Mouse (Mus musculus) liver, embryonic 16.5 days (tissue): ENCODE results near the gene Apobec4. TPM values are rescaled to one million over a fixed set of nuclear protein-coding genes. Genes with fewer than 3 reads are reported as not detected.

ENCODE experiments used
- ATAC-seq: fragments of 200-750 bp; cut with Nextera tagmentation; 2 replicates; pipeline ENCODE4 v1.8.0; 2017; ENCODE audit warnings: low read depth, mild to moderate bottlenecking, moderate number of reproducible peaks, moderate library complexity
- H3K27ac ChIP-seq: fragments of 300-500 bp; sonication (generic); 2 replicates; pipeline ENCODE4 v1.5.1; 2014; ENCODE audit warnings: mild to moderate bottlenecking, low read length
- H3K27me3 ChIP-seq: fragments of 300-500 bp; sonication (generic); 2 replicates; pipeline ENCODE4 v1.6.1; 2014; ENCODE audit warnings: low read depth, low read length, mixed read lengths; ENCODE audit not compliant: control insufficient read depth, insufficient read depth
- H3K36me3 ChIP-seq: fragments of 300-500 bp; sonication (generic); 2 replicates; pipeline ENCODE4 v1.6.1; 2014; ENCODE audit warnings: mild to moderate bottlenecking; ENCODE audit not compliant: control insufficient read depth, insufficient read depth
- H3K4me1 ChIP-seq: fragments of 300-500 bp; sonication (generic); 2 replicates; pipeline ENCODE4 v1.6.1; 2014; ENCODE audit warnings: low read depth, low read length, mixed read lengths; ENCODE audit not compliant: control insufficient read depth
- H3K4me2 ChIP-seq: fragments of 300-500 bp; sonication (generic); 2 replicates; pipeline ENCODE4 v1.6.1; 2014; ENCODE audit warnings: low read depth, low read length, mixed read lengths
- H3K4me3 ChIP-seq: fragments of 300-500 bp; sonication (generic); 2 replicates; pipeline ENCODE4 v1.5.1; 2014; ENCODE audit warnings: low read depth, mild to moderate bottlenecking, low read length
- H3K9ac ChIP-seq: fragments of 300-500 bp; sonication (generic); 2 replicates; pipeline ENCODE4 v1.6.1; 2014; ENCODE audit warnings: low read depth, low read length
- H3K9me3 ChIP-seq: fragments of 300-500 bp; sonication (generic); replicated peaks from 2 replicates; pipeline ENCODE4 v1.6.1; 2016; ENCODE audit warnings: low read length; ENCODE audit not compliant: control insufficient read depth
- WGBS: fragments of 180-500 bp; shearing (Covaris S2); extraction: QIAGEN DNeasy Blood & Tissue Kit; methylation state at CpG from one replicate; pipeline ENCODE4 v1.1.7; 2014; ENCODE audit not compliant: insufficient replicate concordance; 5-methylcytosine and 5-hydroxymethylcytosine counted together
- polyA plus RNA-seq: library from polyadenylated mRNA; unstranded; fragments of >200 nt; fragmentation: Nextera tagmentation; extraction: Ambion mirVana; gene quantifications from 2 replicates; pipeline ENCODE4 v1.2.1, GENCODE M21; 2015

Gene Apobec4
- polyA plus RNA-seq, 1 experiment from 2014 or later, result not detected

GRCm38 (mm10) chr1:152793495-152794130 lies 43.3 kb downstream of the Apobec4 start:
- no peak for ATAC-seq
- H3K36me3 ChIP-seq, result no peaks in the 10 kb centered on the region
- no peaks in the 10 kb centered on the region for H3K9me3 ChIP-seq
- no peaks in the 10 kb centered on the region for H3K27me3 ChIP-seq
- 65% methylated on average over 6 of the region's 6 CpGs for whole genome bisulfite sequencing
- no peak overlapping the region for H3K27ac ChIP-seq
- no peak overlapping the region for H3K9ac ChIP-seq
- H3K4me3 ChIP-seq, result no peak overlapping the region
- H3K4me2 ChIP-seq, result no peak overlapping the region
- no peaks in the 10 kb centered on the region; the same call in 1 of the 2 replicates for H3K4me1 ChIP-seq

DNA sequence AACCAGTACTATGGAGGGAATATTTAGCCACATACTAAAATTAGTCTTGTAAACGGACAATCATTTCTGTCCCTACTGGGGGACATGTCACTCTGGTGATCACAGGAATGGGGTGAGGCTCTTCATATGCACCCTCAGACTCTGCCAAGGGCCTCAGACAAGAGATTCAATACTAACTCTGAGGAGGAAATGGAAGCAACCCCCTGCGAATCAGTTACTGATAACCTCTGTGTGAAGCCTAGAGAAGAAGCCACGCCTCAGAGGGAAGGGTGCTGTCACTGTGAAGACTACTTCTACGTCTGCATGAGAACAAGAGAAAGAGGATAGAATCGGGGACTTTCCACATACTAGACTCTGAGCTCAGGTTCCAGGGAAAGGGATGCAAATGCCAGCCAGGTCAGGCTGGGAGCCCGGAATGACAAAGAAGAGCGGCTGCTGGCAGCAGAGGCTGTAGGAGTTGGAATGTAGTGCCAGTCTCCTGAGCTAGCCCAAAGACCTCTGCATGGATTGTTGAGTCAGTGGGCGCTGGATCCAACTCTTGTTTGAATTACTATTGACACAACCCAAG lies 45.4 kb downstream of the Apobec4 start:
- H3K27ac ChIP-seq, result no peak overlapping the region
- H3K27me3 ChIP-seq, result no peaks in the 10 kb centered on the region
- no peaks in the 10 kb centered on the region; the same call in 1 of the 2 replicates for H3K4me1 ChIP-seq
- H3K36me3 ChIP-seq, result no peaks in the 10 kb centered on the region
- 37% methylated on average over 8 of the region's 8 CpGs for WGBS
- ATAC-seq, result no peak
- H3K9ac ChIP-seq, result no peak overlapping the region
- H3K9me3 ChIP-seq, result no peaks in the 10 kb centered on the region
- H3K4me2 ChIP-seq, result no peak overlapping the region
- no peak overlapping the region for H3K4me3 ChIP-seq

DNA sequence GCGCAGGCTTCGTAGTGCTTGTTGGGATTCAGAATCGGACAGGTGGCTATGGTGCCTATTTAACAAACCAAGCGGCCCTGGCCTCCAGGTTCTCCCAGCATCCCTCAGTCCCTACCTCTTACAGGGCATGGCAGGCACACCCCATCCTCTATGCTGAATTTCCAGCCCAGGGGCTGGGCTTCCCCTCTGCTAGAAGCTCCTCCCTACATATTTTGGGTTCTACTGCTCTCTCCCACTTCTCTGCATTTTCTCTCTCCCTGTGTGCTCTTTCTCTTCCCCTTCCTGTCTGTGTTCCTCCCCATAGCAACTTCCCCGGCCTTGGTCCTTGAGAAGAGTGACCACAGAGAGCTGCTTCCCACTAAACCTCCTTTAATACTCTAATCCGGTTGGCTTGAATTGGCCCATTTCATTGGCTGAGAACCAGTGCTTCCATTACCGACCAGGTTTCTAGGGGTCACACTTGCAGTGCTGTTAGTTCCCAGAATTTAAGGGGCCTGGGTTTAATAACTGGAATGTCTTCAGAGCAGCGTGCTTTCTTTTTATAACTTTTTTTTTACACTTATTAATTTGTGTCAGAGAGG lies 46.4 kb downstream of the Apobec4 start:
- H3K9ac ChIP-seq, result no peak overlapping the region

DNA sequence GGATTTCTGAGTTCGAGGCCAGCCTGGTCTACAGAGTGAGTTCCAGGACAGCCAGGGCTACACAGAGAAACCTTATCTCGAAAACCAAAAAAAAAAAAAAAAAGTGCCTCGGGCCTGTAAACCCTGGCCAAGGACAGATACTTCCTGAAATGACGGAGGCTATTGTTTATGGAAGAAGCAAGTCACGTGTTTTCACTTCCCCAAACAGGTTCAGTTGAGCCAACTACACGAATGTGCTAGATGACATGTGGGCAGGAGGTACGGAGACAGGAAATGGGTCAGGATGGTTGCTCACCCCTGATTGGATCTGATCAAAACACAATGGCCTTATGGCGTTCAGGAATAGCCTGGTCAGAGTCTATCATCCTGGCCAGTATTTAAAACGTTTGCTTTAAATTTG lies 47.8 kb downstream of the Apobec4 start:
- Histone ChIP-seq H3K27ac (peak overlapping the region; percentile 14; the same call in 1 of the 2 replicates), H3K4me2 (no peak overlapping the region), H3K4me1 (no peaks in the 10 kb centered on the region; the same call in 1 of the 2 replicates), H3K27me3 (no peaks in the 10 kb centered on the region), H3K9me3 (no peaks in the 10 kb centered on the region), H3K9ac (no peak overlapping the region), H3K36me3 (no peaks in the 10 kb centered on the region), H3K4me3 (no peak overlapping the region)
- ATAC-seq, result peak; percentile 49; the same call in 1 of the 2 replicates
- 23% methylated on average over 9 of the region's 9 CpGs for WGBS

More for the DNA sequence above, 46.4 kb downstream of the Apobec4 start:
- H3K27me3 ChIP-seq, result no peaks in the 10 kb centered on the region
- H3K4me2 ChIP-seq, result no peak overlapping the region
- no peak overlapping the region for H3K27ac ChIP-seq
- no peaks in the 10 kb centered on the region for H3K36me3 ChIP-seq
- no peak overlapping the region for H3K4me3 ChIP-seq
- H3K9me3 ChIP-seq, result no peaks in the 10 kb centered on the region
- WGBS, result 60% methylated on average over 8 of the region's 8 CpGs
- H3K4me1 ChIP-seq, result no peaks in the 10 kb centered on the region; the same call in 1 of the 2 replicates
- ATAC-seq, result 0 out of 2 replicates have a peak, but pooled peaks have one; percentile 10

DNA sequence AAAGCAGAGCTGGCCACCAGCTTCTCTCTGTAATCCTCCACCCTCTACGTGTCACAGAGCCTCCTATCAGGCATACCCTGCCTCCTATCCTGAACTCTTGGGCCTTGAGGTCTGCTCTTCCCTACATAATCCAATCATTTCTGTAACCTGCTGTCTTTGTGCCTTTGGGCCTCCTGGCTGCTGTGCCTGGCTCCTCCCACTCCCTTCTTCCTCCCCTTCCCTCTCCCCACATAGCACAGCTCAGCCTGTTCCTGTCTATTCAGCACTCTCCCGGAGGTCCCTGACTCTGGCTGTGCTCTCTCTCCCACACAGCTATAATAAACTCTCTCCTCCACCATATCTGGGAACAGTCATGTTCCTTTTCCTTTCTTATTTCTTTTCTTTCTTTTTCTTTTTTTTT lies 49.5 kb downstream of the Apobec4 start, which contains the start of gene Ncf2:
Gene Ncf2, plus strand, starts transcription at position 298 of the 400 bp plus-strand sequence.
- no peak within 1 kb of the TSS for H3K4me2 ChIP-seq
- H3K27me3 ChIP-seq, result no peaks in the 10 kb centered on the region
- 11% methylated on average over 2 of the region's 2 CpGs for WGBS
- H3K4me3 ChIP-seq, result no peak within 1 kb of the TSS
- peak; percentile 53; the same call in 1 of the 2 replicates for ATAC-seq
- no peaks in the 10 kb centered on the region; the same call in 1 of the 2 replicates for H3K4me1 ChIP-seq
- H3K9me3 ChIP-seq, result no peaks in the 10 kb centered on the region
- H3K36me3 ChIP-seq, result no peaks in the 10 kb centered on the region
- H3K9ac ChIP-seq, result no peak within 1 kb of the TSS
- H3K27ac ChIP-seq, result no peak within 1 kb of the TSS

- H3K4me3 ChIP-seq, result no peak overlapping the region
- 63% methylated on average over 13 of the region's 13 CpGs for WGBS
- no peak overlapping the region for H3K4me2 ChIP-seq
- H3K27ac ChIP-seq, result no peak overlapping the region
- no peak for ATAC-seq
- no peaks in the 10 kb centered on the region for H3K9me3 ChIP-seq
- H3K27me3 ChIP-seq, result no peaks in the 10 kb centered on the region
- H3K4me1 ChIP-seq, result no peaks in the 10 kb centered on the region; the same call in 1 of the 2 replicates
- no peak overlapping the region for H3K9ac ChIP-seq
- no peaks in the 10 kb centered on the region for H3K36me3 ChIP-seq
These were observed 50.4 kb downstream of the Apobec4 start for GRCm38 (mm10) chr1:152800633-152801176.

DNA sequence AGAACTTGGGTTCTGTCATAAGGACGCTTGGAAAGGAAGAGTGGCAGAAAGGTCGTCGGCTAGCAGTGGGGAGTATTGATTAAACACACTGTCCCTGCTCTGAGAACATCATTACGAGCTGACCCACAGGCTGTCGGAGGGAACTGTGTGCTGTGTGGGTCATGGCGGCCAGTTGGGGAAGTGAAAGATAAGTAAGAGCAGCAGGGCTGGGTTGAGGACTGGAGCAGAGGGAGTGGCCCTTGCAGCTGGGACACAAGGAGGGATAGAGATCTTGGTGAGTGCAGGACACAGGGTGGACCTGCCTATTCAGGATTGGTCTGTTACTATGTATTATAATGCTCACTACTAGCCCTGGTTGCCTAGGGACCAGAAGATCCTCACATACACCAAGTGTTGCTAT lies 54.6 kb downstream of the Apobec4 start:
- no peak for ATAC-seq
- no peaks in the 10 kb centered on the region for H3K27me3 ChIP-seq
- no peak overlapping the region for H3K4me3 ChIP-seq
- H3K9me3 ChIP-seq, result no peaks in the 10 kb centered on the region
- no peak overlapping the region for H3K4me2 ChIP-seq
- H3K9ac ChIP-seq, result no peak overlapping the region
- no peaks in the 10 kb centered on the region for H3K4me1 ChIP-seq
- no peak overlapping the region for H3K27ac ChIP-seq
- no peaks in the 10 kb centered on the region for H3K36me3 ChIP-seq
- WGBS, result 51% methylated on average over 6 of the region's 6 CpGs
